Mouse (Mus musculus) erythroblast, embryonic 14.5 days (primary cell): Measurements from ENCODE around the gene Gm21954. TPM values are rescaled to one million over a fixed set of nuclear protein-coding genes. Genes with fewer than 3 reads are reported as not detected.

Experiments
- H3K27me3 ChIP-seq: 2 replicates; pipeline ENCODE4 v1.6.1; 2012; ENCODE audit warnings: inconsistent platforms; ENCODE audit not compliant: control insufficient read depth
- H3K36me3 ChIP-seq: 2 replicates; pipeline ENCODE4 v1.6.1; 2012; ENCODE audit warnings: mild to moderate bottlenecking, inconsistent platforms; ENCODE audit not compliant: control insufficient read depth
- H3K4me1 ChIP-seq: 2 replicates; pipeline ENCODE4 v1.6.1; 2012; ENCODE audit warnings: inconsistent platforms; ENCODE audit not compliant: control insufficient read depth
- H3K4me3 ChIP-seq: replicated peaks from 2 replicates; pipeline ENCODE3; 2012; ENCODE audit warnings: moderate library complexity, mild to moderate bottlenecking, inconsistent platforms
- H3K9me3 ChIP-seq: 2 replicates; pipeline ENCODE4 v1.6.1; 2012; ENCODE audit warnings: low read length, inconsistent platforms, mixed read lengths; ENCODE audit not compliant: control insufficient read depth
- GATA1 ChIP-seq: IDR thresholded peaks from 2 replicates; pipeline ENCODE4 v1.6.1; 2012; ENCODE audit warnings: low read length, inconsistent platforms, mixed read lengths
- TAL1 ChIP-seq: IDR thresholded peaks from 3 replicates; pipeline ENCODE4 v1.6.1; 2012; ENCODE audit warnings: low read length, inconsistent platforms, mixed read lengths
- polyA plus RNA-seq: library from polyadenylated mRNA; stranded (reverse); fragments of >175 nt; gene quantifications from 2 replicates; pipeline ENCODE4 v1.2.3, GENCODE M21; 2012

The Gm21954 gene
- polyA plus RNA-seq, 1 experiment = not detected

DNA sequence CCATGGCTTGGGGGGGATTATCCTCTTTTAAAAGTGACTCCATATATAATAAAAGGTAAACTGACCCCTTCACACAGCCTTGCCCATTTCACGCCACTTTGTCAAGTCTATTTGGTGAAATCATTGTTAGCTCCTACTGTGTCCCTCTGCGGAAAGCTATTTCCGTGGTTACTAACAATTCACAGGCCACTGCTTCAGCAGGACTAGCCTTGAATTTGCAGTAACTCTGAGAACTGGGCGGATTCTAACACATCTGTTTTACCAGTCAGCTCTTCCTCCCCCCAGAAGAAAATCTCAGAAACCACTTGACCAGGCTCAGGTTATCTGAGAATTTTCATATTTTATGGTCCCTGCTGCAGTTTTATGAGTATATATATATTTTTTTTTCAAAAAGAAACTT lies 23.9 kb upstream of the Gm21954 start:
- Histone ChIP-seq H3K36me3 (no peaks in the 10 kb centered on the region), H3K27me3 (no peaks in the 10 kb centered on the region), H3K9me3 (no peaks in the 10 kb centered on the region), H3K4me3 (no peak overlapping the region), H3K4me1 (no peaks in the 10 kb centered on the region)
- no peak for TF ChIP-seq GATA1
- no peak for TF ChIP-seq TAL1

GRCm38 (mm10) chr3:55495231-55495630 lies 23.2 kb upstream of the Gm21954 start:
- no peaks in the 10 kb centered on the region for H3K4me1 ChIP-seq
- no peaks in the 10 kb centered on the region for H3K36me3 ChIP-seq
- TF ChIP-seq TAL1 = no peak
- no peak for TF ChIP-seq GATA1
- H3K4me3 ChIP-seq = no peak overlapping the region
- no peaks in the 10 kb centered on the region for H3K9me3 ChIP-seq
- H3K27me3 ChIP-seq = no peaks in the 10 kb centered on the region

DNA sequence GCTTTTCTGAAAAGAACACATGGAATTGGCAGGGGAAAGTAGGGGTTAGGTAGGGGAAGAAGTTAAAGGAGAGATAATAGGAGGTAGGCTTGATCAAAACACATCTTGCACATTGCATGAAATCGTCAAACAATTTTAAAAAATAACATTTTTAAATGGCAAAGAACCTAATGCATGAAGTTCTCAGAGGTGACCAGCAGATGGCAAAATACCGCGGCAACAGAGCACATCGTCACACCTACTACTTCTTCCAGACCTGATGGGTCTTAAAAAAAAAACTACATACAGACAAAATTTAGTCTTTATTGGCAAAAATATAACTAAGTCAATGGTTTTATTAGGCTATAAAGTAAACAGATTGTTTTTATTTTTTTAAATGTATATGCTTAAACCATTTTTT lies 22.3 kb upstream of the Gm21954 start:
- Histone ChIP-seq H3K4me3 (no peak overlapping the region), H3K4me1 (no peaks in the 10 kb centered on the region), H3K9me3 (no peaks in the 10 kb centered on the region), H3K36me3 (no peaks in the 10 kb centered on the region), H3K27me3 (no peaks in the 10 kb centered on the region)
- TF ChIP-seq TAL1 (no peak), GATA1 (no peak)

DNA sequence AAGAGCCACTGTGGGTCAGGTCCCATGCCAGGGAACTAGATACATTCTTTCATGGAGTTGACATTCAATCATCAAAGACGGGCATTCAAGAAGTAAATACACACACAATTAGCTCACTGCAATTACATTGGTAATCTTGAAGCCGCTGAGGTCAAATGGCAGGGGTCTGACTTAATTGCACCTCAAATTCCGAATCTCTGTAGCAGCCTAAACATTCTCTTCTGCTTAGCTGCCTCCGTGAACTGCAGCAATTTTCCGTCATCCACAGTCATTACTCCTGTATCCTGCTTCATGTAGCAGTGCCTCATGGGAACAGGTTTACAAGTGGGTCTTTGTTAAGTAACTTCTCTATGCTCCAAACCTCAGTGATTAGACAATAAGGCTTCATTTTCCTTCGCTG lies 20.0 kb upstream of the Gm21954 start:
- H3K4me3 ChIP-seq = no peak overlapping the region
- H3K9me3 ChIP-seq = no peaks in the 10 kb centered on the region
- no peaks in the 10 kb centered on the region for H3K36me3 ChIP-seq
- no peaks in the 10 kb centered on the region for H3K4me1 ChIP-seq
- TF ChIP-seq TAL1 (no peak), GATA1 (no peak)
- H3K27me3 ChIP-seq = no peaks in the 10 kb centered on the region

GRCm38 (mm10) chr3:55489231-55489990 lies 17.4 kb upstream of the Gm21954 start:
- no peaks in the 10 kb centered on the region for H3K4me1 ChIP-seq
- no peaks in the 10 kb centered on the region for H3K36me3 ChIP-seq
- no peaks in the 10 kb centered on the region for H3K27me3 ChIP-seq
- H3K4me3 ChIP-seq = no peak overlapping the region
- TF ChIP-seq GATA1 = no peak
- TF ChIP-seq TAL1 = no peak
- H3K9me3 ChIP-seq = no peaks in the 10 kb centered on the region

DNA sequence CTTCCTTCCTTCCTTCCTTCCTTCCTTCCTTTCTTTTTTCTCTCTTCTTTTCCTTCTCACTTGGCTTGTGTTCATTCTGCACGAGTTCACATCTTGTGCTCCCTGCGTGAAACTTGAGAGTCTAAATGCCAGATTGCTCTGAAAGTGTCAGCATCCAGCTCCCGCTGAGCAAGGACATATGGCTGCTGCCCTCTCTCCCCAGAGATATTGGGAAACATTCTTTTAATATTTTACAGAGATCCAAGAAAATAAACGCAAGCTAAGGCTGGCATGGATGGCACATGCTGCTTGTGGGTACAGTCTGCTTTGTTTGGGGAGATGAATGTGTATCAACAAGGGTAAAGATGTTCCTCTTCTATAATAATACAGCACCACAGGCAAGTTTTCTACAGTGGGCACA lies 11.3 kb upstream of the Gm21954 start:
- no peaks in the 10 kb centered on the region for H3K4me1 ChIP-seq
- no peaks in the 10 kb centered on the region for H3K36me3 ChIP-seq
- H3K9me3 ChIP-seq = no peaks in the 10 kb centered on the region
- TF ChIP-seq TAL1 = no peak
- TF ChIP-seq GATA1 = no peak
- no peaks in the 10 kb centered on the region for H3K27me3 ChIP-seq
- H3K4me3 ChIP-seq = no peak overlapping the region

DNA sequence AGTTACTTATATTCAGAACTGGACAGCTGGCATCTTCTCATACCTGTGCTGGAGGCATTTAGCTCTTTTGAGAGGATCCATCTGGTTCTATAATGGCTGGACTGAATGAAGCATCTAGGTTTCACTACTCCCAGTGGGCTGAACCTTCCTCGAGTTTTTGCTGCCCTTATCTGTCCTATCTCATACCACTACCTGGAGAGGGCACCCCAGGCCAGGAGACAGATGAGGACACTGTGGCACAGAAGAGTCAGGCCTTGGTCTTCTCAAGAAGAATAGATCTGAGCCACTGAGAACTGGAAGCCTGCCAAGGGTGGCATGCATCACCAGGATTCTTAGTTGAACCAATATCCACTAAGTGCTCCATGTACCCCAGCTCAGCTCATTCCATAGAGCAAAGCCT lies 9.1 kb upstream of the Gm21954 start:
- no peaks in the 10 kb centered on the region for H3K4me1 ChIP-seq
- TF ChIP-seq GATA1 = no peak
- no peak for TF ChIP-seq TAL1
- H3K4me3 ChIP-seq = no peak overlapping the region
- H3K27me3 ChIP-seq = no peaks in the 10 kb centered on the region
- no peaks in the 10 kb centered on the region for H3K36me3 ChIP-seq
- H3K9me3 ChIP-seq = no peaks in the 10 kb centered on the region

- Histone ChIP-seq H3K9me3 (no peaks in the 10 kb centered on the region), H3K4me1 (no peaks in the 10 kb centered on the region), H3K27me3 (no peaks in the 10 kb centered on the region), H3K4me3 (no peak overlapping the region), H3K36me3 (no peaks in the 10 kb centered on the region)
- no peak for TF ChIP-seq GATA1
- no peak for TF ChIP-seq TAL1
Measured at GRCm38 (mm10) chr3:55479306-55479705, 7.3 kb upstream of the Gm21954 start.

- Histone ChIP-seq H3K4me3 (no peak overlapping the region), H3K9me3 (no peaks in the 10 kb centered on the region), H3K36me3 (no peaks in the 10 kb centered on the region), H3K4me1 (no peaks in the 10 kb centered on the region), H3K27me3 (no peaks in the 10 kb centered on the region)
- TF ChIP-seq GATA1 (no peak), TAL1 (no peak)
Measured at GRCm38 (mm10) chr3:55476694-55477093, 4.7 kb upstream of the Gm21954 start.

DNA sequence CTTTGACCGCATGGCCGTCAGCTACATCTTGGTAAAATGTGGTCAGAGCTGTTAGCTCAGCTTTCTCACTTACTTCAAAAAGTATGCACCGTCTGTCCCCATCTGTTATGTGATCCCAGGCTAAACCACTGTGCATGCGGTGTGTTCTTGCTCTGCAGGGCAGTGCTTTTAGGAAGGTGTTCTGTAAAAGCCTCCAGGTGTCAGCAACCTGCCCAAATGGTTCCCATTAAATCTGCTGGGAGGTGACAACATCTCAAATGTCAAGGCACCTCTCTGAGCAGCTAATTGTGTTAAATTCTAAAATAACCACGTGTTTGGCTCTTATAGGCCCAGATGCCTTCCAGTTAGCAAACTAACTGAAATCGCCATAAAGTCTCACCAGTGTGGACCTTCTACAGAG lies 1.1 kb upstream of the Gm21954 start:
- H3K27me3 ChIP-seq = no peaks in the 10 kb centered on the region
- TF ChIP-seq TAL1 (no peak), GATA1 (no peak)
- no peaks in the 10 kb centered on the region for H3K4me1 ChIP-seq
- no peaks in the 10 kb centered on the region for H3K36me3 ChIP-seq
- H3K4me3 ChIP-seq = no peak overlapping the region
- no peaks in the 10 kb centered on the region for H3K9me3 ChIP-seq
